Mouse (Mus musculus) kidney, postnatal 0 days (tissue): Measurements from ENCODE around the gene Lrrfip1. TPM values are rescaled to one million over a fixed set of nuclear protein-coding genes. Genes with fewer than 3 reads are reported as not detected.

Source experiments
- ATAC-seq: fragments of 200-750 bp; cut with Nextera tagmentation; replicated peaks from 2 replicates; pipeline ENCODE4 v1.8.0; 2017; ENCODE audit warnings: low read depth, moderate number of reproducible peaks, moderate TSS enrichment, moderate library complexity; ENCODE audit not compliant: low FRiP score
- DNase-seq: peaks from one replicate; pipeline ENCODE4 v3.0.0-alpha.2; 2016; ENCODE audit warnings: low spot score
- H3K27ac ChIP-seq: fragments of 300-500 bp; sonication (generic); 2 replicates; pipeline ENCODE4 v1.5.1; 2014; ENCODE audit warnings: mild to moderate bottlenecking
- H3K27me3 ChIP-seq: fragments of 300-500 bp; sonication (generic); 2 replicates; pipeline ENCODE4 v1.6.1; 2014; ENCODE audit warnings: low read length, mixed read lengths; ENCODE audit not compliant: insufficient read depth
- H3K36me3 ChIP-seq: fragments of 300-500 bp; sonication (generic); 2 replicates; pipeline ENCODE4 v1.6.1; 2014; ENCODE audit warnings: low read length, mixed read lengths; ENCODE audit not compliant: insufficient read depth
- H3K4me1 ChIP-seq: fragments of 300-500 bp; sonication (generic); replicated peaks from 2 replicates; pipeline ENCODE4 v1.6.1; 2014; ENCODE audit warnings: antibody characterized with exemption, low read length, mixed read lengths; ENCODE audit not compliant: insufficient read depth
- H3K4me2 ChIP-seq: fragments of 300-500 bp; sonication (generic); 2 replicates; pipeline ENCODE4 v1.6.1; 2014; ENCODE audit warnings: mild to moderate bottlenecking, low read length, moderate library complexity, mixed read lengths
- H3K4me3 ChIP-seq: fragments of 300-500 bp; sonication (generic); replicated peaks from 2 replicates; pipeline ENCODE4 v1.5.1; 2014; ENCODE audit warnings: low read depth, low read length
- H3K9ac ChIP-seq: fragments of 300-500 bp; sonication (generic); 2 replicates; pipeline ENCODE4 v1.6.1; 2014; ENCODE audit warnings: low read depth, low read length
- H3K9me3 ChIP-seq: fragments of 300-500 bp; sonication (generic); replicated peaks from 2 replicates; pipeline ENCODE4 v1.6.1; 2016; ENCODE audit warnings: low read length, inconsistent platforms, mixed read lengths
- CTCF ChIP-seq: IDR thresholded peaks from 2 replicates; pipeline ENCODE4 v1.5.1; 2016; ENCODE audit warnings: antibody characterized with exemption, low read depth, mild to moderate bottlenecking, moderate library complexity
- WGBS: fragments of 180-500 bp; shearing (Covaris S2); extraction: QIAGEN DNeasy Blood & Tissue Kit; methylation state at CpG from one replicate; pipeline ENCODE4 v1.1.7; 2014; 5-methylcytosine and 5-hydroxymethylcytosine counted together
- polyA plus RNA-seq: library from polyadenylated mRNA; unstranded; fragments of >200 nt; fragmentation: Nextera tagmentation; extraction: Ambion mirVana; gene quantifications from 2 replicates; pipeline ENCODE4 v1.2.1, GENCODE M21; 2015

Gene Lrrfip1
- polyA plus RNA-seq, 1 experiment from 2014 or later = 46.3 TPM

- Histone ChIP-seq H3K9me3 (no peaks in the 10 kb centered on the region), H3K9ac (0 out of 2 replicates have a peak overlapping the region, but pooled peaks have one; percentile 1), H3K4me1 (0 out of 2 replicates have a peak, but pooled peaks cover 8% of the 10 kb centered on the region), H3K27me3 (no peaks in the 10 kb centered on the region), H3K4me3 (no peak overlapping the region), H3K27ac (peak overlapping the region; percentile 68; the same call in 1 of the 2 replicates), H3K36me3 (no peaks in the 10 kb centered on the region), H3K4me2 (no peak overlapping the region)
- peak; percentile 12; the same call in 1 of the 2 replicates for ATAC-seq
- no peak for TF ChIP-seq CTCF
- no peak for DNase-seq
- WGBS = 45% methylated on average over 4 of the region's 4 CpGs
Observed at GRCm38 (mm10) chr1:90962526-90962925, 36.0 kb upstream of the Lrrfip1 start.

GRCm38 (mm10) chr1:90962994-90963393 lies 35.5 kb upstream of the Lrrfip1 start:
- Histone ChIP-seq H3K4me3 (no peak overlapping the region), H3K4me2 (no peak overlapping the region), H3K9ac (no peak overlapping the region), H3K4me1 (0 out of 2 replicates have a peak, but pooled peaks cover 8% of the 10 kb centered on the region), H3K36me3 (no peaks in the 10 kb centered on the region), H3K9me3 (no peaks in the 10 kb centered on the region), H3K27ac (peak overlapping the region; percentile 68; the same call in 1 of the 2 replicates), H3K27me3 (no peaks in the 10 kb centered on the region)
- 11% methylated on average over 3 of the region's 3 CpGs for WGBS
- DNase-seq (peak; percentile 57), ATAC-seq (peak; percentile 82)
- no peak for TF ChIP-seq CTCF

GRCm38 (mm10) chr1:90967583-90967982 lies 31.0 kb upstream of the Lrrfip1 start:
- Histone ChIP-seq H3K27me3 (no peaks in the 10 kb centered on the region), H3K4me3 (no peak overlapping the region), H3K4me1 (0 out of 2 replicates have a peak, but pooled peaks cover 3% of the 10 kb centered on the region), H3K4me2 (no peak overlapping the region), H3K27ac (0 out of 2 replicates have a peak overlapping the region, but pooled peaks have one; percentile 10), H3K9me3 (no peaks in the 10 kb centered on the region), H3K36me3 (no peaks in the 10 kb centered on the region), H3K9ac (no peak overlapping the region)
- DNase-seq (no peak), ATAC-seq (no peak)
- 69% methylated on average over 7 of the region's 7 CpGs for WGBS
- TF ChIP-seq CTCF = no peak

DNA sequence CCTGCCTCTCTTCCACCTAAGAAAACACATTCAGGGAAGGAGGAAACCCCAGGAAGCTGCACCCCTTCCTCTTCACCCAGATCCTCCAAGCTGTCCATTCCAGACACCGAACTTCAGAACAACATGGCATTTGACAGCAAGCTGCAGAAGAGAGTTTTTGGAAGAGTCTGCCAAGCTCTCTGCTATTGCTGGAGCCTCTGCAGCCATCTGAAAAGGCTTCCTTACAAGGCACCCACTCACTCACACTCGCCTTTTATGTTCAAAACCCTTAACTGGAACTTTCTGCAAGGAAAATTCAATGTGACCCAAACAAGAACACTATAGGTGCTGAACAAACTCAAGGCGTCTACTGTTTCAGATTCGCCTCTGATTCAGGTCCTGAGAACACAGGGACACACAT lies 29.9 kb upstream of the Lrrfip1 start:
- Histone ChIP-seq H3K9ac (no peak overlapping the region), H3K4me3 (no peak overlapping the region), H3K27me3 (no peaks in the 10 kb centered on the region), H3K4me1 (peaks cover 4% of the 10 kb centered on the region; the same call in 1 of the 2 replicates), H3K4me2 (peak overlapping the region; percentile 43; the same call in 1 of the 2 replicates), H3K36me3 (no peaks in the 10 kb centered on the region), H3K27ac (peak overlapping the region; percentile 80; the same call in 1 of the 2 replicates), H3K9me3 (no peaks in the 10 kb centered on the region)
- 70% methylated on average over 4 of the region's 4 CpGs for WGBS
- no peak for TF ChIP-seq CTCF
- ATAC-seq (no peak), DNase-seq (no peak)

- ATAC-seq (peak; percentile 82), DNase-seq (peak; percentile 41)
- no peak within 1 kb of the TSS for H3K4me3 ChIP-seq
- no peaks in the 10 kb centered on the region for H3K27me3 ChIP-seq
- peak within 1 kb of the TSS; percentile 43 for H3K4me2 ChIP-seq
- 14% methylated on average over 9 of the region's 9 CpGs for WGBS
- H3K9me3 ChIP-seq = no peaks in the 10 kb centered on the region
- no peak for TF ChIP-seq CTCF
- no peaks in the 10 kb centered on the region for H3K36me3 ChIP-seq
- peaks cover 7% of the 10 kb centered on the region; the same call in 1 of the 2 replicates for H3K4me1 ChIP-seq
- H3K9ac ChIP-seq = no peak within 1 kb of the TSS
- H3K27ac ChIP-seq = peak within 1 kb of the TSS; percentile 80
Observed at GRCm38 (mm10) chr1:90969347-90969784, 29.2 kb upstream of the Lrrfip1 start, which contains the start of gene Rab17. Gene Rab17, minus strand, starts transcription at chr1:90969661.

DNA sequence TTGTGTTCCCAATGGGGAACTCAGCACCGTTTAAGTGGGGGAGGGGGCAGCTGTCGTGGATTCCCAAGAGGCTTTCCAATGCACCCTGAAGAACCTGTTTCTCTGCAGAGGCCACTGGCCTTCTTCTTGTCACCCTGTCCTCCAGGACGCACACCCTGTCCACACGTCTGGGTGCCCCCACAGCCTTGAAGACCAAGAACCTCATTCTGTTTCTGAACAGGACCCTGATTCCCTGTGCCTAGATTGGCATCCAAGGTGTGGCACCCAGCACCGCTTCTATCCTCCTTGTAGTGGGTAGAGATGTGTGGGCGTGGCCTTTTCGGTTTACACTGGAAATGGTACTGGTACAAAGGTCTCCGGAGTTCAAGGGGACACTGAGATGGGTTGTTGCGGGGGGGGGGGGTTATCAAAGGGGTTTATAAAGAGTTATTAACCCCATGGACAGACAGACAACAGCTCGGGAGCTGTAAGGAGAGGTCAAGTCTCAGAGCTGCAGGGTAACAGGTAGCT lies 28.6 kb upstream of the Lrrfip1 start:
- H3K4me1 ChIP-seq = peaks cover 7% of the 10 kb centered on the region; the same call in 1 of the 2 replicates
- H3K4me2 ChIP-seq = no peak overlapping the region
- no peak overlapping the region for H3K9ac ChIP-seq
- no peaks in the 10 kb centered on the region for H3K9me3 ChIP-seq
- no peak overlapping the region for H3K4me3 ChIP-seq
- WGBS = 69% methylated on average over 10 of the region's 10 CpGs
- peak overlapping the region; percentile 80; the same call in 1 of the 2 replicates for H3K27ac ChIP-seq
- DNase-seq (no peak), ATAC-seq (no peak)
- no peaks in the 10 kb centered on the region for H3K27me3 ChIP-seq
- TF ChIP-seq CTCF = no peak
- H3K36me3 ChIP-seq = no peaks in the 10 kb centered on the region
